Mouse (Mus musculus): ENCODE measurements around the gene Evl. TPM values are rescaled to one million over a fixed set of nuclear protein-coding genes. Genes with fewer than 3 reads are reported as not detected.
"Not testable (repeated sequence)": the region's sequence is repeated elsewhere in the genome, so short reads cannot be mapped to it uniquely, and the experiment has no call there.

Gene Evl
- total RNA-seq, 1 experiment from 2014 or later = 10.3 TPM

DNA sequence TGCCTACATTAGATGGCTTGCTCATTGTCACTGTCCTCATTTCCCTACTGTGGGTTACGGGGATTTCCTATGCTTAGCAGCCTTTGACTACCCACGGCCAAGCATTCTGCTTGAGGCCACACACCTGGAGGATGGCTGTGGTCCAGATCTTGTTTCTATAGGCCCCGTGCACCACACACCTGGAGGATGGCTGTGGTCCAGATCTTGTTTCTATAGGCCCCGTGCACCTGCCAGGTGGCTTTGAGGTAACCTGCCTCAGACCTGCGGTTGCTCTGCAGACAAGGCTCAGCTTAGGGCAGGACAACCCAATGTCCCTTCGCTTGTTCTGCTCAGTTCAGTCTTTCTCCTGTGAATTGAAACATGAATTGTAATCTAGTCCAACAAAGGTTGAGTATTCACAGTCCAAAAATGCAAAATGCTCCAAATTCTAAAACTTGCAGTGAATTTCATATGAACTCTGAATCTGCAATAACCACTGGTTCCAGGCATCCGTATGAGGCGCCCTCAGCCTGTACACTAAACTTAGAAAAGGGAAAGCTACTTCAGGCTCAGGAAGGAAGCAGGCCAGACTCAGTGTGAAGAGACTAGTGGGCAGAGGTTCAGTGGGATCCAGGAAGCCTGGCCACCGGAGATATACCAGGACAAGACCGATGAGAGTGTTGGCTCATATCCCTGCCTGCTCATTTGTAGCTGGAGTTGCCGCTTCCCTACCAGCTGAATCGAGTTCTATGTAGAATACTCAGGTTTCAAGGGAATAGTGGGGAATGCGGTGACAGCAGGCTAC is 127.9 kb downstream of the Evl start:
- 0 out of 2 replicates have a peak, but pooled peaks have one; percentile 36 for ATAC-seq (replicated peaks; ENCODE audit: low read depth, poor library complexity, severe bottlenecking)

DNA sequence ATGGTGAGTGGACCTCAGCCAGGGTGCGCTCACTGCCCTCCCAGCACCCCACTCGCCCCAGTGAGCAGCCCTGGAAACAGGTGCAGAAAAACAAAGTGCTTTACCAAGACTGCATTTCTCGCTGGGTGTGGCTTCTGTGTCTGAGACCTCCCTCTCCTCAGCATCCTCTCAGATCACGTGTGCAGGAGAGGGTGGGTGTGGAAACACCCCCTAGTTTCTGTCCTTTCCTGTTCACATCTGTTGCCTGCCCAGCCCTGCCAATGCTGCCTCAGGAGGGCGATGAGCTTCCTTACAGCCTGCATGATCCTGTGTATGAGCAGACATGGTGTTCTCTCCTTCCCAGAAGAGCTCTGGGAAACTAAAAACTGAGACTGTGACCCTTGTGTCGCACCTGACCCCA is 131.9 kb downstream of the Evl start:
- ATAC-seq (replicated peaks; ENCODE audit: low read depth, poor library complexity, severe bottlenecking) = no peak

DNA sequence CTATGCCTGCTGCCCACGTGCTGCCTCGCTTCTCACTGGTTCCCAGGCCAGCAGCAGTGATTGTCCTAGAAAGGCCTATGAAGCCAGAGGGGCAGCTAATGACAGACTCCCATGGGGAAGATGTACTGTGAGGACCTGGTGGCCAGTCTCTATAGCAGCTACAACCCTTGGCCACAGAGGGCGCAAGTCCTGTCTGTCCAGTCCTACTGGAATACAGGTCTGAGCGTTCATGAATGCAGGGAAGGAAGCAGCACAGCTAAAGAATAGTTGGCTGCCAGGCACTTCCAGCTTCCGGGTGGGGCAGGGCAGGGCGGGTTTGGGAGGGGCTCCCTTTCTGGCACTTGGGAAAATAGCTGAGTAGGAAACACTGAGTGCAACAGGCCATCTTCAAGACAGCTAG is 132.4 kb downstream of the Evl start:
- no peak for ATAC-seq (replicated peaks; ENCODE audit: low read depth, poor library complexity, severe bottlenecking)

DNA sequence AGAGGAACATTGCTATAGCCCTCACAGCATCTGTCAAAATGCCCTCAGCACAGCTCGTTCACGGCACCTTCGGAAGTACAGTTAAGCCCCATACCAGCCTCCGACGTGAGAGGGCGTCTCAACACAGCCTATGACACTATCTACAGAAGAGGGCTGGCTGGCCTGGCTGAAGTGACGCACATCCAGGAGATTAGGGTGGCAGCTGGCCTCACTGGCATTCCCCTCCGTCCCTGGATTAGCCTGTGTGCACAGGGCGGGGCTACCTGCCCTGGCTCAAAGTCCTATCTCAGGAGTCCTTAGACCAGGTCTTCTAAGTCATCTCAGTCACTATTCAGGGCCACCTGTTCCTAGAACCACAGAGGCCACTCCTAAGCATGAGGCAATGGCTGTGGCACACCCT is 134.6 kb downstream of the Evl start:
- no peak for ATAC-seq (replicated peaks; ENCODE audit: low read depth, poor library complexity, severe bottlenecking)

DNA sequence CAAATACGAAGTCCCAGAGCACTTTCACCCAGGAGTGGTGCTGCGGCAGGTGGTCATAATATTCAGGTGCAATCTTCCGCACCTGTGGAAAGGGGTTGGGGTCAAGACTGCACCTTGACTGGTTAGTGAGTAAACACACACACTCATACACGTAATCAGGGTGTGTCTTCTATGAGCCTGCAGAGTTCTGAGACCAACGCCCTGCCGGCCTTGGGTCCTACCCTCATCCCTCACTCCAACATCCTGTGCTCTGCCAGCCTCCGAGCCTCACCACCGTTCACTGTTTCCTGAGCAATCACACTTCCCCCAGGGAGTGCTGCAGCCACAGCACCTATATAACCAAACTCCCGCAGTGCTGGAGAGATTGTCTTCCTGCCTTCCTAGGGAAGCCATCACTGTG is 136.0 kb downstream of the Evl start:
- ATAC-seq (replicated peaks; ENCODE audit: low read depth, poor library complexity, severe bottlenecking) = no peak

DNA sequence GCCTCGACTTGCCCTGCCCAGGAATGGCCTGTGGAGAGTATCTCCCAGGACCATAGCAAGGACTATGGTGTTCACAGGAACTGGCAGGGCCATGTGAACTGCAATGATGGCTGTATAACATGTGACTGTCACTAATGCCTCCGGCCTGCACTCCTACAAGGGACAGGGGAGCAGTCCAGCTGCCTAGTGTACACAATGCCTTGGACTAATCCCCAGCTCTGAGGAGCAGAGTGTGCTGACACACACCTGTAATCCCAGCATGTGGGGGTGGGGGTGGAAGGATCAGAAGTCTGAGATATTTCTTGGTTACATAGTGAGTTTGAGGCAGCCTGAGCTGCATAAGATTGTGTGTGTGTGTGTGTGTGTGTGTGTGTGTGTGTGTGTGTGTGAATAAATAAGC is 139.1 kb downstream of the Evl start:
- no peak for ATAC-seq (replicated peaks; ENCODE audit: low read depth, poor library complexity, severe bottlenecking)

DNA sequence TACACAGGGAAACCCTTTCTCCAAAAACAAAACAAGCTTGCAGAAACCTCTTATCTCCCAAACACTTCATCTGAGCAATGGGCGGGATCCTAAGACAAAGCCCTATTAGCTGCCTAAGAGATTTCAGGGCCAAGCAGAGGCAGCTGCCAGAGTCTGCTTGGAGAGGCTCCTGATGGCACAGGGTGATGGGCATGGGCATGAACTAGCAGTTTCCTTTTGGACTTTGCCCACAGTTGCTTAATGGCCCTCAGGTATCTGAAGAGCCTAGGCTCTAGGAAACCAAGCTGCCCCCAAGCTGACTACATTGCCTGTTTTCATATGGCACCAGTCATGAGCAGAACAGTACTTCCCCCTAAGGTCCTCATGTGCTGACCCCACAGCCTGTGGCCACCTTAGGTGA is 139.7 kb downstream of the Evl start:
- ATAC-seq (replicated peaks; ENCODE audit: low read depth, poor library complexity, severe bottlenecking) = no peak

DNA sequence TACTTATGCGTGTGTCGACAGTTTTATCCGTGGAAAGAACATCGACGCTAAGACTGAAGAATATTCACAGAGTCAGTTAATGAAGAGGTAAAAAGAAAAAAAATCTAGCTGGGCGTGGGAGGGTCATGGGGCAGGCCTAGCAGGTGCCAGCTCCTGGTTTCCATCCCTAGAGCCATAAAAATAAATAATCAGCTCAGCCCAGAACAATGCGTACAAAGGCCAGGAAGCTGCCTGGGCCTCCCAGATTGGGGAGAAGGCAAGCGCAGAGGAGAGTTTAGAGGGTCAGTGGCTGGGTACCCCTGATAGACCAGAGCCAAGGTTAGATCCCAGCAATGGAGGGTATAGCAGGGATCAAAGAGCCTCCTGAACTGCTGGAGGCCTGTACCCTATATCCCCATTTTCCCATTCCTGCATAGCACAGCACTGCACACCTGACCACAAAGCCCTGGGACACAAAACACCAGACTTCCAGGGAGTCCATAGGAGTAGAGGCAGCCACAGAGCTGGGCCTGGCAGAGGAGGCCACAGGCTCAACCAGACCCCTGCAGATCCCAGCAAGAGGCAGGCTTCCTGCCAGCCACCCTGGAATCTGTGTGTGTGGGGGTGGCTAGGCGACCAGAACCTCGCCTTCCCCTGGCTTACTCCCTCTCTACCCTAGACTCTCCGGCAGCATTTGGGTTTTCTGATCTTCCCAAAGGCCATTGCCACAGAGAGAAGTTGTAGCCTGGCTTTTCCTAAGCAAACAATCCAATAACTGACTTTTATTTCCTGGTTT is 144.4 kb downstream of the Evl start:
- ATAC-seq (replicated peaks; ENCODE audit: low read depth, poor library complexity, severe bottlenecking) = no peak

DNA sequence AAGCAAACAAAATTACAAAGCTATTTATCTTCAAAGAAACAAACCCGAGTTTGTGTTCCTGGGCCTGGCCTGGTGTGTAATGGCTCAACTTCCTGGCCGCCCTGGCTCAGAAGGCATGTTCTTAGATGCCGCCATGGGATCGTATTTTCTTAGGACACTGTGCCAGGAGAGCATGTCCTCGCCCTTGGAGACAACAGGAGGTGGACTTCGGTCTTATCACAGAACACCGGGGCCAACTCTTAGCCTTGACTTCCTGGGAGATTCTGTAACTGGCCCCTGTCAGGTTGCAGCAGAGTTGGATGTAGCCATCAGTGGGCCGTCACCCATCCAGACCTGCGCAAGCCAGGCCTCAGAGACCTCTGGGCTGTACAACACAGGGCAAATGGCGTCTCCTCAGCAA is 145.1 kb downstream of the Evl start:
- no peak for ATAC-seq (replicated peaks; ENCODE audit: low read depth, poor library complexity, severe bottlenecking)

DNA sequence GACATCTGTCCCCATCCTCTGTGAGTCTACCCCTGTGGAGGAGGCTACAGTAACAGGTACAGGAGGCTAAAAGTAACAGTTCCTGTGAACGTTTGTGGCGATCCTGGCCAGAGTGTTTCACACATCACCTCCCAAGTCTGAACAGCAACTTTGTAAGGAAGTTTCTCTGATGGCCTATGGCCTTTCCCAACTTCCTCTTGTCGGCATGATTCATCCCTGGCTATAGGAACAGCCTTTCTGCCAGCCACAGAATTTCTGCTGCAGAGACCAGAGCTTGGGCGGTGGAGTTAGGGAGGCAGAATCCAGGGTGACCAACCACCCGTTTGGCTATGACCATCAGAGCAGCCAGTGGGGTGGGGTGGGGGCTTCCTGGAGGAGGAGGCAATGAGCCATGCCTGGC is 145.5 kb downstream of the Evl start:
- ATAC-seq (replicated peaks; ENCODE audit: low read depth, poor library complexity, severe bottlenecking) = no peak

DNA sequence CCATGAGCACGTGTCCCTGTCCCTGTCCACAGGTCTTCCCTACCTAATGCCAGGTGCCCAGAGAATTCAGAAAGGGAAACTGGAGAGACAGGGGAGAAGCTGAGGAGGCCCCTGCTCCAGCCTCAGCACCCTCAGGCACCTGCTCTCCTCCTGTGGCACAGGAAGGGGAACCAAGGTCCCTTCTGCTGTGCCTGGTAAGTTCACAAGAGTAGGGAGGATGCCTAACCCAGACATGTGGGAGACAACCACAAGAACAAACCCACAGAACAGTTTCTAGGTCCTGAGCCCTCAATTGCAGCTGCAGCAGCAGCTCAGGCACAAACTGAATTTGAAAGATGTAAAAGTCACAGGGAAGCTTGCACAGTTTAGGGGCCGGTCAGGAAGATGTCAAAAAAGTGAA is 146.7 kb downstream of the Evl start:
- ATAC-seq (replicated peaks; ENCODE audit: low read depth, poor library complexity, severe bottlenecking) = peak; percentile 48

DNA sequence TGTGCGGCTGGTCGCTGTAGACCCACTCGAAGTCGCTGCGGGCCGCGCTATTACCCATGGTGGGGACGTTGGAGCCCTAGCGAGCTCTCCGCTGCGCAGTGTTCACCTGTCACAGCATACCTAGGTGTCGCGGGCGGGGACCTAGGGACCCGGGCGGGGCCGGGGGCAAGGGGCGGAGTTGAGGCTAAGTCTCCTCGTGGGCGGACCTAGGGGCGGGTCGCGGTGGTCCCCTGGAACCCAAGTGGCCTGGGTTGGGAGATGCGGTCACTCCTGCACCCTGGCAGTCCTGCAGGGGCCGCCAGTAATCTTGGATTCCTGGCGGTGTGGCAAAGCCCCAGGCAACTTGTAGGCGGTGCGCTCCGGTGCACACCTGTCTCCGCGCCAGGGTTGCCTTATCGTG is 147.7 kb downstream of the Evl start, which contains the start of gene Degs2:
TSS of gene Degs2 (minus strand) at position 131 of the 400 bp plus-strand sequence.
- peak; percentile 24; the same call in 1 of the 2 replicates for ATAC-seq (replicated peaks; ENCODE audit: low read depth, poor library complexity, severe bottlenecking)

DNA sequence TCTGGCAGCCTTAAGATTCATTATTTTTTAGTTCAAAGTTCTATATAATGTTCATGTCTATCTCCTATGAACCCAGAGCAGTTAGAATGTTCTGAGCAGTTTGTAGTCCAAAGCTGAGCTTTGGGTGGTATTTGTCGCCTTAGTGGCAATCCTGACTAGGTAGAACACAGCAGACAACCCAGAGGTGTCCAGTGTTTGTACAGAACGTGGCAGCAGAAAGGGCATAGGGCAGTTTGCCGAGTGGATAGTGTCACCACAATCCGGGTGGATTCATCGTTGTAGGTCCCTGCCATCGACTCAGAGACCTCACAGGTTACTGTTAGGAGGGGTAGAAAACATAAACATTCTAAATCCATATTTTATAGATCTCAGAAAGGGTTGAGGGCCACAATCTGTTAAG is 151.0 kb downstream of the Evl start:
- no peak for ATAC-seq (replicated peaks; ENCODE audit: low read depth, poor library complexity, severe bottlenecking)

DNA sequence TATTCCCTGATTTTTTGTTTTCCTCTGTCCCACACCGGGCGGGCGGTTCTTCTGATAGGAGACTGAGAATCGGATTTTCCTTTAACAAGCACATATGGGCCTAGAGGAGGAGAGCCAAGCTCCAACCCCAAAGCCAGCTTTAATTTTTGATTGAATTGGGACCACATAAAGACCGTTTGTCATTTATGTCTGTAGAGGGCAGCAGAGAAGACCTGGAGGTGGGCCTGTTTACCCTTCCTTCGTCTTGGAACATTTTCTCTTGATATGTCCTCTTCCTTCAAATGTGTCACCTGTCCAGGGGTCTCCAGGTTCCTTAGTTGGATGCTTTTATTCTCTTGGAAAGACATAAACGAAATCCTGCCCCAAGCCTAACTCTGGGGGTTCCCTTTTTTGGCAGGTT is 151.6 kb downstream of the Evl start:
- ATAC-seq (replicated peaks; ENCODE audit: low read depth, poor library complexity, severe bottlenecking) = peak; percentile 41; the same call in 1 of the 2 replicates

DNA sequence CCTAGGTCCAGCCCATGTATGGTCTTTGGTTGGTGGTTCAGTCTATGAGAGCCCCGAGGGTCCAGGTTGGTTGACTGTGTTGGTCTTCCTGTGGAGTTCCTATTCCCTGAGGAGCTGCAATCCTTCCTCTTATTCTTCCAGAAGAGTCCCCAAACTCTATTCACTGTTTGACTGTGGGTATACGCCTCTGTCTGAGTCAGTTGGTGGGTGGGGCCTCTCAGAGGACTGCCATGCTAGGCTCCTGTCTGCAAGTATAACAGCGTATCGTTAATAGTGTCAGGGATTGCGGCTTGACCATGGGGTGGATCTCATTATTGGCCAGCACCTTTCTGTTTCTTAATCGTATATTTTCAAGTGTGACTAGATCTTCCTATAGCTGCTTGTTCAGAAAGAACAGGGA is 154.9 kb downstream of the Evl start:
- ATAC-seq (replicated peaks; ENCODE audit: low read depth, poor library complexity, severe bottlenecking) = no peak

DNA sequence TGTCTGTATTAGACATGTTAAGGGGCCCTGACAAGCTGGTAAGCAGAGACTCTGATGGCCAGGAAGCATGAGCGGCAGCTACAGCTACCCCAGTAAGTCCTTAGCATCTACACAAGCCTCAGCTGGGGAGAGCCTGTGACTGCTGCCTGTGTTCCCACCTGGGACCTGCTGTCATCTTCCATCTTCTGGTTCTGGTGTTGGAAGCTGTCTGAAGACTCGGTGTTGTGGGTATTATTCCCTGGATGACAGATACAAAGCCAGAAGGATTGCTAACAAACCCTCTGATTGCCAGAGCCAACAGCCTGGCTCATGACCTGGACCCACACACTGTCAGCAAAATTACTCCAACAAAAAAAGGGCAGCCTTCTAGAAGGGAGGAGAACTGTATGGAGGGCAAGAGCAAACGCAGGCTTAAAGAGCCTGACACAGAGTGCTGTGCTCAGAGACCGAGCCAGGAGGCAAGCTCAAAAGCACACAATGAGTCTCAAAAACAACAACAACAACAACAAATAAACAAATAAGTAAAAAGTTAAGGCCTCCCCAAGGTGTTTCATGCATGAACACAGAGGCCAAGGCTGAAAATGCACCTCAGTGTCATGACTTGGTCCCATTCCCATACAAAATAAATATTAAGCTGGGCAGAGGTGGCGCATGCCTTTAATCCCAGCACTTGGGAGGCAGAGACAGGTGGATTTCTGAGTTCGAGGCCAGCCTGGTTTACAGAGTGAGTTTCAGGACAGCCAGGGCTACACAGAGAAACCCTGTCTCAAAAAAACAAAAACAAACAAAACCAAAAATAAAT is 155.6 kb downstream of the Evl start:
- ATAC-seq (replicated peaks; ENCODE audit: low read depth, poor library complexity, severe bottlenecking) = no peak

DNA sequence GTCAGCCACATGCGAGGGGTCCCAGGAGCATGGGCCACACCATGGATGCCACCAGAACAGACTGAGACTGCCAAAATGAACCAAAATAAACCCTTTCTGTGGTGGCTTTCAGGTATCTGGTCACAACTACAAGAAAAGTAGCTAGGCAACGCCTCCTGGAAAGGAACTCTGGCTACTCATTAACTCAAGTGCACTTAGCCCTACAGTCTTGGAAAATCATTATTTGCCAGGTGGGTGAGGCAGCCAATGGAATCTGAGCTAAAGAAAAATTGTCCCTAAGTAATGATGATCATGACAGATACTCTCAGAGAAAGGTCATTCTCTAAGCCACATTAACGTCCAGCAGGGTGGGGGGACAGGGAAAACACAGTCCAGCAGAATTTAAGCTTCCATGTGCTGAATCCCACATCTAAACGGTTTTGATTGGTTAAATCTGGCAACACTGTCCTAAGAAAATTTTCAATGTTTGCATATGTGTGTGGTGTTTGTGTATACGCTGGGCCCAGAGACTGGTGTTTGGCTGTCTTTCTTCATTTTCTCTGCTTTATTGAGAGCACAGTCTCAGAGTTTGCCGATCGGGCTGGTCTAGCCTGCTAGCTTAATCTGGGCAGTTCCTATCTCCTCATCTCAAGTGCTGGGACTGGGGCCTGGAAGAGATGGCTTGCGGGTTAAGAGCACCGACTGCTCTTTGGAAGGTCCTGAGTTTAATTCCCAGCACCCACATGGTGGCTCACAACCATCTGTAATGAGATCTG is 156.5 kb downstream of the Evl start:
- no peak for ATAC-seq (replicated peaks; ENCODE audit: low read depth, poor library complexity, severe bottlenecking)

DNA sequence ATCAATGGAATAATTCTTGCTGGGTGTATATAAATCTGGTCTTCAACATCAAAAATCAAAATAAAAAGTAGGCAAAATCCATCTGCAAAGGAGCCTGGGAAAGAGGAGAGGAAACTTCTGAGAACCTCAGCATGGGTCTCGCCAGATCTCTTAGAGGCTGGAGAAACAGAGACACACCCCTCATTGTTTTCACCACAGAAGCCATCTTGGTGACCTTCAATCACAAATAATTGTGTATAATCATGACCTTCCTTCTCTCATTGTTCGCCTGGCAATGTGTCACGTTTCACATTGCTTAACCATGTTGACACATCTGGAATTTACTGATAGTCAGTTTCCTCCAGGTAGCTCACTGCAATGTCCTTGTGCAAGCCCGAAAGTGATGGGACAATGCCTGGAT is 158.0 kb downstream of the Evl start:
- no peak for ATAC-seq (replicated peaks; ENCODE audit: low read depth, poor library complexity, severe bottlenecking)

DNA sequence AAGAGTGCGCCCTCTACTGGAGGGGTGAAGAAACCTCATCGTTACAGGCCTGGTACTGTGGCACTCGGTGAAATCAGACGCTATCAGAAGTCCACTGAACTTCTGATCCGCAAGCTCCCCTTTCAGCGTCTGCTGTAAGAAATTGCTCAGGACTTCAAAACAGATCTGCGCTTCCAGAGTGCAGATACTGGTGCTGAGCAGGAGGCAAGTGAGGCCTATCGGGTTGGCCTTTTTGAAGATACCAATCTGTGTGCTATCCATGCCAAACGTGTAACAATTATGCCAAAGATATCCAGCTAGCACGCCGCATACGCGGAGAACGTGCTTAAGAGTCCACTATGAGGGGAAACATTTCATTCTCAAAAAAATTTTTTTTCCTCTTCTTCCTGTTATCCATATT is 159.5 kb downstream of the Evl start:
- ATAC-seq (replicated peaks; ENCODE audit: low read depth, poor library complexity, severe bottlenecking) = not testable (repeated sequence)

DNA sequence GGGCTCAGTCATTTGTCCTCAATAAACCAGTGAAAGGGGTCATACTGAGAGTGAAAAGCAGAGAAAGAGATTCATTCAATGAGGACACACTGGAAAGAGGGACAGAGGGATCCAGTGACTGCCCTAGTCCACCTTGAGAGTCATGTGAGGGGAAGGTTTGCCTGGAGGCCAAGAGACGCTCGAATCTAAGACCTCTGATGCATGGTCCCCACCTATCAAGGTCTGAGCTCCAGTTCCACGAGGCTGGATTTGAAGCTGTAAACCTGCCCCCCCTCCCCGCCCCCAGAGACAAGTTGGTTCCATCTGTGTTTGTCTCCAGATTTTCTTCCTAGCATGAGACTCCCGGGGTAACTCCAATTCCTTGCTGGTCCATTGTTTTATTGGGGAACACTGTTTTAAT is 161.3 kb downstream of the Evl start:
- ATAC-seq (replicated peaks; ENCODE audit: low read depth, poor library complexity, severe bottlenecking) = no peak

All from common myeloid progenitor, adult 5-6 weeks (primary cell).